Mouse (Mus musculus) cerebellum, adult 2 months (tissue): ENCODE measurements around the gene Pde6d. TPM values are rescaled to one million over a fixed set of nuclear protein-coding genes. Genes with fewer than 3 reads are reported as not detected.
A peak's percentile ranks its signal among the peaks of the same experiment; 100 is the strongest.

Experiments
- DNase-seq, 2 experiments: peaks; one replicate each; pipeline ENCODE4 v3.0.0; 2021
- H3K27ac ChIP-seq: fragments of 200-500 bp; 2 replicates; pipeline ENCODE4 v1.5.1; 2012; ENCODE audit warnings: low read length, control low read depth, inconsistent platforms; ENCODE audit not compliant: insufficient read depth
- H3K27me3 ChIP-seq: fragments of 200-500 bp; 2 replicates; pipeline ENCODE4 v1.6.1; 2012; ENCODE audit warnings: inconsistent platforms, mild to moderate bottlenecking, low read length, moderate library complexity; ENCODE audit not compliant: control insufficient read depth, insufficient read depth
- H3K4me1 ChIP-seq: fragments of 200-500 bp; 2 replicates; pipeline ENCODE4 v1.6.1; 2011; ENCODE audit warnings: low read length; ENCODE audit not compliant: control insufficient read depth, insufficient read depth
- H3K4me3 ChIP-seq: fragments of 200-500 bp; replicated peaks from 2 replicates; pipeline ENCODE3; 2011; ENCODE audit warnings: mild to moderate bottlenecking, low read depth, low read length, control low read depth; ENCODE audit not compliant: insufficient read depth
- CTCF ChIP-seq: fragments of 200-500 bp; IDR thresholded peaks from 2 replicates; pipeline ENCODE4 v1.5.1; 2011; ENCODE audit warnings: low read depth, mild to moderate bottlenecking, control low read depth, low read length, moderate library complexity, borderline replicate concordance; ENCODE audit not compliant: insufficient read depth
- POLR2A ChIP-seq: fragments of 200-500 bp; IDR thresholded peaks from 2 replicates; pipeline ENCODE4 v1.6.1; 2011; ENCODE audit warnings: low read length, control low read depth, borderline replicate concordance; ENCODE audit not compliant: insufficient read depth
- WGBS: fragments of 180-500 bp; shearing (Covaris S2); methylation state at CpG from one replicate; pipeline ENCODE4 v1.1.7; 2018; 5-methylcytosine and 5-hydroxymethylcytosine counted together
- polyA plus RNA-seq: library from polyadenylated mRNA; depleted of rRNA; stranded (reverse); fragments of >200 nt; gene quantifications from 2 replicates; pipeline ENCODE4 v1.2.3, GENCODE M21; 2012

Pde6d gene
- polyA plus RNA-seq, 1 experiment = 87.1 TPM

DNA sequence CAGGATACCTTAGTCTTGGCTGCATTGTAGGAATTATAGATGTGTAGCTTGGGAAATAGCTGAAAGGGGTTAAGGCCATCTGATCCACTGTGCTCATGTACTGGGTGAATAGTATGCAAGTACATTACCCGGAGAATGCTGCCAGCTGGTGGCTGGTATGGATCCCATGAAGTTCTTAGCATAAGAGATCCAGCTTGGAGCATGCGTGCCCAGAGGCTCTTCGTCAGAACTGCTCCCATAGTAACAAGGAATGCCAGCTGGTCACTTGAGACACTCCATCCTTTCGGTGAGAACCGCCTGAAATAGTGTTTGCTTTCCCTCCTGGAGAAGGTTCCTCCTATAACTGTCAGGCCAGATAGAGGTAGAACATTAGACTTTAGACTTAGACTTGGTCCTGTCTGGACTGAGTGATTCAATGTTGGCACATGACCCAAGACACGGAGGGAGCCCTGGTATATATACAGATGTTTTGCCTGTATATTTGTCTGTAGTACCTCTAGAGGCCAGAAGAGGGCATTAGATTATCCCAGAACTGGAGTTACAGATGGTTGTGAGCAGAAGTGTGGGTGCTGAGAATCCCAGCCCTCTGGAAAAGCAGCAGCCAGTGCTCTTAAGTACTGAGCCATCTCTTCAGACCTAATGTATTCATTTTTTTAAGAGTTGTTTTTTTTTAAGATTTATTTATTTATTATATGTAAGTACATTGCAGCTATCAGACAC is 48.9 kb downstream of the Pde6d start:
- no peak for TF ChIP-seq POLR2A
- 0 out of 2 replicates have a peak, but pooled peaks have one; percentile 9 for TF ChIP-seq CTCF
- H3K4me3 ChIP-seq = no peak overlapping the region
- DNase-seq = no peak
- 63% methylated on average over 6 of the region's 6 CpGs for WGBS
- peaks cover 10% of the 10 kb centered on the region; the same call in 1 of the 2 replicates for H3K4me1 ChIP-seq
- no peak overlapping the region for H3K27ac ChIP-seq
- no peaks in the 10 kb centered on the region for H3K27me3 ChIP-seq

DNA sequence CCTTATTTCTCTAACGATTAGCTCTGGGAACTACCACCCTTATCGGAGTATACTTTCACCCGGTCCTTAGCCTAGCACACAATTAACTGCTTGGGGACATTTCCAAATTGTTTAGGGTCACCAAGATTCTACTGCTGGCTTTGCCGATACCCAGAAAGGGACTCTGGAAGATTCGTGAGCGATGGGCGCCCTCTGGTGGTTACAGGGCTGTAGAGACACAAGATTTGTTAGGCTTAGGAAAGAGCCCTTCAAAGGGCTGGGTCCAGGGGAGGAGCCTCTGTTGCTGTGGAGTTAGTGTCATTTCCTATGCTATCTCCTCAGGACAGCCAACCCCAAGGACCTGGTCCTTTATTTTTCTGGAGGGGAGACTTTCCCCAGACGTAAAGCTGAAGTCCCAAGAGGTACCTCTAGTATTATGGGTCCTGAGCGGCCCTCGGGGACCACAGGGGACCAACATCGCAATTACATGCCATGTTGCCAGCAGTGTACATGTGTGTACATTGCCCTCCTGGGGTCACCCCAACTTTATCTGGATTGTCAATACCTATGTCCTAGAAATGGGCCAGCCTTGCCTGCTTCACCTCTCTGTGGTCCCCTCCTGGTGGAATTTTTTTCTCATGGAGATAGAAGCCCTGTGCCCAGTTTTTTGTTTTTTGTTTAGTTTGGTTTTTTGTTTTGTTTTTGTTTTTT is 49.9 kb downstream of the Pde6d start:
- no peak for TF ChIP-seq POLR2A
- TF ChIP-seq CTCF = peak; percentile 94
- DNase-seq = peak; percentile 89 to 96
- Histone ChIP-seq H3K4me3 (no peak overlapping the region), H3K27me3 (no peaks in the 10 kb centered on the region), H3K4me1 (peaks cover 10% of the 10 kb centered on the region; the same call in 1 of the 2 replicates), H3K27ac (no peak overlapping the region)
- 15% methylated on average over 11 of the region's 11 CpGs for WGBS

- Histone ChIP-seq H3K27me3 (no peaks in the 10 kb centered on the region), H3K4me1 (peaks cover 10% of the 10 kb centered on the region; the same call in 1 of the 2 replicates), H3K4me3 (no peak overlapping the region), H3K27ac (peak overlapping the region; percentile 27; the same call in 1 of the 2 replicates)
- 25% methylated on average over 13 of the region's 13 CpGs for WGBS
- no peak for DNase-seq
- no peak for TF ChIP-seq POLR2A
- TF ChIP-seq CTCF = no peak
Measured at GRCm38 (mm10) chr1:86531547-86532321, 50.7 kb downstream of the Pde6d start.

GRCm38 (mm10) chr1:86530871-86531546 is 51.4 kb downstream of the Pde6d start:
- Histone ChIP-seq H3K27me3 (no peaks in the 10 kb centered on the region), H3K4me3 (no peak overlapping the region), H3K27ac (no peak overlapping the region), H3K4me1 (peaks cover 10% of the 10 kb centered on the region; the same call in 1 of the 2 replicates)
- TF ChIP-seq POLR2A = no peak
- no peak for TF ChIP-seq CTCF
- DNase-seq = peak; percentile 32 to 45
- WGBS = 17% methylated on average over 4 of the region's 4 CpGs

GRCm38 (mm10) chr1:86529590-86529989 is 52.8 kb downstream of the Pde6d start:
- 18% methylated on average over 4 of the region's 4 CpGs for WGBS
- Histone ChIP-seq H3K27ac (peak overlapping the region; percentile 27), H3K27me3 (no peaks in the 10 kb centered on the region), H3K4me3 (no peak overlapping the region), H3K4me1 (peaks cover 14% of the 10 kb centered on the region; the same call in 1 of the 2 replicates)
- TF ChIP-seq POLR2A = no peak
- TF ChIP-seq CTCF = no peak
- DNase-seq = peak in 1 of 2 experiments; percentile 33

DNA sequence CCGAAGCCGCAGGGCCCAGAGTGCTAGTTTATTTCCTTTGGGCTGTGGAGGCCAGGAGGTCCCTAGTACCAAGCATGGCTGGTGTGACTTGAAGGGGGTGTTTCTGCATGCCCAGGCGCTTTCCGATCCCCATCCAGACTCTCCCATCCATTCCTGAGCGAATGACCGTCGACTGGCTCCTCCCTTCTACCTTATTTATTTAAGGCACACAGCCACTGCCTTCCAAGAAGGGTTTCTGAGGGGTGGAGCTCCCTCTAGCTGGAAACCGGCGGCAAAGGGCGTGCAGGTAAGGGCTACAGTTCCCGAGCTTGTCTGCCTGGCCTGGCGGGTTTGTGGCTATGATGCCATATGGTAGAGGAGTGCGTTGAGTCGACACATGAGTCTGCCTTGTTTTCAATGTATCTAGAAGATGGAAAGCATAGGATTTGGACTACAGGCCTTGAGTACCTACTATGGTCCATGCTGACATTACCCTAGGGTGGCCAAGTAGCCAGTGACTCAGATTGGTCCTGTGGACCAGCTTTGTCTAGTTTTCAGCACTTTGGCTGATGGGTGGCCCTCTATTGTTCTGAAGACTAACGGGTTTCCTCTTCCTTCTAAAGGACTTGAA is 53.8 kb downstream of the Pde6d start:
- H3K4me3 ChIP-seq = peak overlapping the region; percentile 67
- no peaks in the 10 kb centered on the region for H3K27me3 ChIP-seq
- DNase-seq = peak; percentile 81 to 86
- TF ChIP-seq POLR2A (peak; percentile 17; the same call in 1 of the 2 replicates), CTCF (peak; percentile 55; the same call in 1 of the 2 replicates)
- peaks cover 15% of the 10 kb centered on the region; the same call in 1 of the 2 replicates for H3K4me1 ChIP-seq
- H3K27ac ChIP-seq = peak overlapping the region; percentile 83
- WGBS = under 1% methylated on average over 15 of the region's 15 CpGs
